Mouse (Mus musculus) liver, embryonic 14.5 days (tissue): ENCODE measurements at regions not wholly inside any gene's neighbourhood (a gene's known extent, or its start where the extent isn't known, plus 50 kb on each side); places are given as distances from the start of the nearest gene placed in this dataset.
"Not testable (repeated sequence)": the region's sequence is repeated elsewhere in the genome, so short reads cannot be mapped to it uniquely, and the experiment has no call there.

Experiments
- CTCF ChIP-seq: IDR thresholded peaks from 2 replicates; pipeline ENCODE4 v1.5.1; 2016; ENCODE audit warnings: antibody characterized with exemption, low read depth, control low read depth
- EP300 ChIP-seq: IDR thresholded peaks from 2 replicates; pipeline ENCODE4 v1.6.1; 2016; ENCODE audit warnings: antibody characterized with exemption, low read depth

DNA sequence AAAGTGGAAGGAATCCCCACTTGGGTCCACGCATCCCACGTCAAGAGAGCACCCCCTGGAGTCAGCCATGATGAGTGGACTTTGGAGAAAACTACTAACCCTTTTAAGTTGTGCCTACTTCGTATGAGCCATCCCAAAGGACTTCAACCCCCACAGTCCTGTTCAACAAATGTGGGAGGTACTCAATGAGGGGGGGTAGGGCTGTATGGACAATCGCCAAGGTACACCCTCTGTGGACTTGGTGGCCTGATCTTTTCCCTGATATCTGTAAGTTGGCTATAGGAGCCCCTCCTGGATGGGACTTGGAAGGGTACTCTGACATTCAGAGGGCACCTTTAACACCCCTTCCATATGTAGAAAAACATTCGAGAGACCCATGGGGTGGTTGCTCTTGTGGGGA, 256.5 kb upstream of the Olfr161 start:
- TF ChIP-seq CTCF, EP300: not testable (repeated sequence)
